Mouse (Mus musculus): ENCODE results near the gene Klhl6. TPM values are rescaled to one million over a fixed set of nuclear protein-coding genes. Genes with fewer than 3 reads are reported as not detected.
"Not testable (repeated sequence)": the region's sequence is repeated elsewhere in the genome, so short reads cannot be mapped to it uniquely, and the experiment has no call there.

Gene Klhl6
- polyA plus RNA-seq, 1 experiment = 56.9 TPM

GRCm38 (mm10) chr16:19997616-19998015 lies 14.8 kb upstream of the Klhl6 start:
- no peak for DNase-seq
- WGBS = 97% methylated on average over 7 of the region's 7 CpGs
- Histone ChIP-seq H3K27ac (ENCODE audit: control insufficient read depth, insufficient read depth, low read length) (no peak overlapping the region), H3K36me3 (ENCODE audit: control insufficient read depth, insufficient read depth, low read length) (no peaks in the 10 kb centered on the region), H3K27me3 (ENCODE audit: control insufficient read depth, insufficient read depth, low read length) (no peaks in the 10 kb centered on the region), H3K4me1 (replicated peaks; ENCODE audit: control insufficient read depth, insufficient read depth, low read length) (no peaks in the 10 kb centered on the region), H3K4me3 (ENCODE audit: control insufficient read depth, insufficient read depth, low read length) (no peak overlapping the region)
- TF ChIP-seq CTCF (IDR thresholded peaks at IDR 0.05; ENCODE audit: borderline replicate concordance, control insufficient read depth, extremely low read depth, insufficient read depth, low read length, poor library complexity) (no peak), POLR2A (IDR thresholded peaks at IDR 0.05; ENCODE audit: control insufficient read depth, extremely low read depth, insufficient read depth, low read length, poor library complexity) (no peak)

GRCm38 (mm10) chr16:19996913-19997312 lies 14.1 kb upstream of the Klhl6 start:
- H3K4me3 ChIP-seq (ENCODE audit: control insufficient read depth, insufficient read depth, low read length); H3K27ac ChIP-seq (ENCODE audit: control insufficient read depth, insufficient read depth, low read length); H3K27me3 ChIP-seq (ENCODE audit: control insufficient read depth, insufficient read depth, low read length); H3K4me1 ChIP-seq (replicated peaks; ENCODE audit: control insufficient read depth, insufficient read depth, low read length); DNase-seq; H3K36me3 ChIP-seq (ENCODE audit: control insufficient read depth, insufficient read depth, low read length): not testable (repeated sequence)
- 49% methylated on average over 6 of the region's 6 CpGs for WGBS

GRCm38 (mm10) chr16:19995818-19996217 lies 13.0 kb upstream of the Klhl6 start:
- Histone ChIP-seq H3K4me1 (replicated peaks; ENCODE audit: control insufficient read depth, insufficient read depth, low read length) (no peaks in the 10 kb centered on the region), H3K27me3 (ENCODE audit: control insufficient read depth, insufficient read depth, low read length) (no peaks in the 10 kb centered on the region), H3K4me3 (ENCODE audit: control insufficient read depth, insufficient read depth, low read length) (no peak overlapping the region), H3K36me3 (ENCODE audit: control insufficient read depth, insufficient read depth, low read length) (no peaks in the 10 kb centered on the region), H3K27ac (ENCODE audit: control insufficient read depth, insufficient read depth, low read length) (no peak overlapping the region)
- DNase-seq = no peak
- TF ChIP-seq POLR2A (IDR thresholded peaks at IDR 0.05; ENCODE audit: control insufficient read depth, extremely low read depth, insufficient read depth, low read length, poor library complexity) (no peak), CTCF (IDR thresholded peaks at IDR 0.05; ENCODE audit: borderline replicate concordance, control insufficient read depth, extremely low read depth, insufficient read depth, low read length, poor library complexity) (no peak)

GRCm38 (mm10) chr16:19993278-19993677 lies 10.4 kb upstream of the Klhl6 start:
- no peaks in the 10 kb centered on the region for H3K27me3 ChIP-seq (ENCODE audit: control insufficient read depth, insufficient read depth, low read length)
- DNase-seq = no peak
- H3K4me1 ChIP-seq (replicated peaks; ENCODE audit: control insufficient read depth, insufficient read depth, low read length) = no peaks in the 10 kb centered on the region
- H3K4me3 ChIP-seq (ENCODE audit: control insufficient read depth, insufficient read depth, low read length) = no peak overlapping the region
- TF ChIP-seq CTCF (IDR thresholded peaks at IDR 0.05; ENCODE audit: borderline replicate concordance, control insufficient read depth, extremely low read depth, insufficient read depth, low read length, poor library complexity) = no peak
- no peak for TF ChIP-seq POLR2A (IDR thresholded peaks at IDR 0.05; ENCODE audit: control insufficient read depth, extremely low read depth, insufficient read depth, low read length, poor library complexity)
- no peaks in the 10 kb centered on the region for H3K36me3 ChIP-seq (ENCODE audit: control insufficient read depth, insufficient read depth, low read length)
- H3K27ac ChIP-seq (ENCODE audit: control insufficient read depth, insufficient read depth, low read length) = no peak overlapping the region
- WGBS = 77% methylated on average over 3 of the region's 3 CpGs

- no peaks in the 10 kb centered on the region for H3K36me3 ChIP-seq (ENCODE audit: control insufficient read depth, insufficient read depth, low read length)
Measured at GRCm38 (mm10) chr16:19990536-19990935, 7.7 kb upstream of the Klhl6 start.

GRCm38 (mm10) chr16:19987589-19987988 lies 4.8 kb upstream of the Klhl6 start:
- Histone ChIP-seq H3K4me1 (replicated peaks; ENCODE audit: control insufficient read depth, insufficient read depth, low read length) (no peaks in the 10 kb centered on the region), H3K27me3 (ENCODE audit: control insufficient read depth, insufficient read depth, low read length) (no peaks in the 10 kb centered on the region), H3K27ac (ENCODE audit: control insufficient read depth, insufficient read depth, low read length) (no peak overlapping the region), H3K36me3 (ENCODE audit: control insufficient read depth, insufficient read depth, low read length) (no peaks in the 10 kb centered on the region), H3K4me3 (ENCODE audit: control insufficient read depth, insufficient read depth, low read length) (no peak overlapping the region)
- no peak for TF ChIP-seq CTCF (IDR thresholded peaks at IDR 0.05; ENCODE audit: borderline replicate concordance, control insufficient read depth, extremely low read depth, insufficient read depth, low read length, poor library complexity)
- no peak for TF ChIP-seq POLR2A (IDR thresholded peaks at IDR 0.05; ENCODE audit: control insufficient read depth, extremely low read depth, insufficient read depth, low read length, poor library complexity)
- WGBS = 100% methylated on average over 2 of the region's 2 CpGs
- no peak for DNase-seq

More at GRCm38 (mm10) chr16:19990536-19990935, 7.7 kb upstream of the Klhl6 start:
- Histone ChIP-seq H3K4me1 (replicated peaks; ENCODE audit: control insufficient read depth, insufficient read depth, low read length) (no peaks in the 10 kb centered on the region), H3K4me3 (ENCODE audit: control insufficient read depth, insufficient read depth, low read length) (no peak overlapping the region), H3K27ac (ENCODE audit: control insufficient read depth, insufficient read depth, low read length) (no peak overlapping the region), H3K27me3 (ENCODE audit: control insufficient read depth, insufficient read depth, low read length) (no peaks in the 10 kb centered on the region)
- DNase-seq = no peak
- no peak for TF ChIP-seq POLR2A (IDR thresholded peaks at IDR 0.05; ENCODE audit: control insufficient read depth, extremely low read depth, insufficient read depth, low read length, poor library complexity)
- no peak for TF ChIP-seq CTCF (IDR thresholded peaks at IDR 0.05; ENCODE audit: borderline replicate concordance, control insufficient read depth, extremely low read depth, insufficient read depth, low read length, poor library complexity)

- no peaks in the 10 kb centered on the region for H3K27me3 ChIP-seq (ENCODE audit: control insufficient read depth, insufficient read depth, low read length)
- 84% methylated on average over 2 of the region's 2 CpGs for WGBS
- no peaks in the 10 kb centered on the region for H3K36me3 ChIP-seq (ENCODE audit: control insufficient read depth, insufficient read depth, low read length)
- no peak overlapping the region for H3K27ac ChIP-seq (ENCODE audit: control insufficient read depth, insufficient read depth, low read length)
- H3K4me1 ChIP-seq (replicated peaks; ENCODE audit: control insufficient read depth, insufficient read depth, low read length) = no peaks in the 10 kb centered on the region
- TF ChIP-seq POLR2A (IDR thresholded peaks at IDR 0.05; ENCODE audit: control insufficient read depth, extremely low read depth, insufficient read depth, low read length, poor library complexity) (no peak), CTCF (IDR thresholded peaks at IDR 0.05; ENCODE audit: borderline replicate concordance, control insufficient read depth, extremely low read depth, insufficient read depth, low read length, poor library complexity) (no peak)
- no peak for DNase-seq
- H3K4me3 ChIP-seq (ENCODE audit: control insufficient read depth, insufficient read depth, low read length) = no peak overlapping the region
Measured at GRCm38 (mm10) chr16:19984884-19985643, 2.2 kb upstream of the Klhl6 start.

All from thymus, adult 2 months (tissue).